11 mouse cellular contexts compared by ENCODE assay signal in genomic region chr5:30589546-30589945, GRCm38 (mm10). TPM values are rescaled to one million over a fixed set of nuclear protein-coding genes. Genes with fewer than 3 reads are reported as not detected.
DNase-seq lines count a peak whose midpoint lies in the region; ATAC-seq and TF ChIP-seq lines count a peak whose summit lies in the region.
"Had no signal": no experiment of that assay in that cellular context is flagged by ENCODE, and none has a peak within 500 bp of the region (broad histone marks: within the 10 kb centered on the region; RNA-seq: fewer than 3 reads in every experiment).

No protein-coding gene starts in this region.

- 79% methylated on average over 3 of the region's 3 CpGs for WGBS in hindbrain, embryonic 13.5 days
- 84% methylated on average over 3 of the region's 3 CpGs for WGBS in hindbrain, embryonic 11.5 days
- 75% methylated on average over 3 of the region's 3 CpGs for WGBS in intestine, postnatal 0 days

- H3K9me3 ChIP-seq in hindbrain, embryonic 13.5 days, result no peaks in the 10 kb centered on the region
- no peaks in the 10 kb centered on the region for H3K9me3 ChIP-seq in hindbrain, embryonic 11.5 days (ENCODE audit: control insufficient read depth, low read length)
- H3K9me3 ChIP-seq in intestine, postnatal 0 days (ENCODE audit: control insufficient read depth), result no peaks in the 10 kb centered on the region

- ATAC-seq in hindbrain, embryonic 13.5 days (ENCODE audit: low FRiP score), result no peak
- ATAC-seq in hindbrain, embryonic 11.5 days (ENCODE audit: low FRiP score), result no peak
- no peak for ATAC-seq in intestine, postnatal 0 days

- peak overlapping the region; percentile 65 for H3K4me3 ChIP-seq in hindbrain, embryonic 13.5 days
- H3K4me3 ChIP-seq in hindbrain, embryonic 11.5 days (ENCODE audit: low read depth, low read length), result no peak overlapping the region
- H3K4me3 ChIP-seq in intestine, postnatal 0 days (ENCODE audit: low read depth, low read length), result no peak overlapping the region

- peak overlapping the region; percentile 86 for H3K9ac ChIP-seq in hindbrain, embryonic 13.5 days
- H3K9ac ChIP-seq in hindbrain, embryonic 11.5 days (ENCODE audit: low read depth, low read length), result no peak overlapping the region
- no peak overlapping the region for H3K9ac ChIP-seq in intestine, postnatal 0 days (ENCODE audit: low read depth, low read length)

- no peak for DNase-seq in hindbrain, embryonic 11.5 days (ENCODE audit: low spot score)
- peak; percentile 76 to 78 for DNase-seq in adrenal gland, postnatal 36 days
- peak; percentile 91 for DNase-seq in cerebellum, adult 9-10 months
- no peak for DNase-seq in B cell, adult 2 months
- no peak for DNase-seq in layer of hippocampus, adult 18-20 months (ENCODE audit: low spot score in 2 of 2)
- DNase-seq: kidney, adult 11 months had no signal

- no peak for TF ChIP-seq CTCF in intestine, postnatal 0 days (IDR thresholded peaks at IDR 0.05; ENCODE audit: low read depth)

- peak overlapping the region; percentile 97 for H3K4me2 ChIP-seq in hindbrain, embryonic 13.5 days
- H3K4me2 ChIP-seq in hindbrain, embryonic 11.5 days (replicated peaks; ENCODE audit: low read depth, low read length), result no peak overlapping the region
- peak overlapping the region; percentile 76 for H3K4me2 ChIP-seq in intestine, postnatal 0 days (replicated peaks; ENCODE audit: low read depth)

- peaks cover 49% of the 10 kb centered on the region for H3K4me1 ChIP-seq in hindbrain, embryonic 13.5 days (replicated peaks)
- H3K4me1 ChIP-seq in hindbrain, embryonic 11.5 days (replicated peaks; ENCODE audit: control insufficient read depth, insufficient read depth, low read length), result peaks cover 7% of the 10 kb centered on the region
- 0 out of 2 replicates have a peak, but pooled peaks cover 2% of the 10 kb centered on the region for H3K4me1 ChIP-seq in intestine, postnatal 0 days (replicated peaks; ENCODE audit: control insufficient read depth, insufficient read depth, low read length)

- no peaks in the 10 kb centered on the region for H3K36me3 ChIP-seq in hindbrain, embryonic 13.5 days
- H3K36me3 ChIP-seq in hindbrain, embryonic 11.5 days (ENCODE audit: control insufficient read depth, insufficient read depth, low read length), result no peaks in the 10 kb centered on the region
- no peaks in the 10 kb centered on the region for H3K36me3 ChIP-seq in intestine, postnatal 0 days (ENCODE audit: control insufficient read depth, insufficient read depth)

- no peak overlapping the region for H3K27ac ChIP-seq in hindbrain, embryonic 13.5 days
- H3K27ac ChIP-seq in hindbrain, embryonic 11.5 days (ENCODE audit: low read depth, low read length), result no peak overlapping the region
- H3K27ac ChIP-seq in intestine, postnatal 0 days (ENCODE audit: low read depth, low read length), result no peak overlapping the region

- peaks cover 63% of the 10 kb centered on the region for H3K27me3 ChIP-seq in hindbrain, embryonic 13.5 days
- H3K27me3 ChIP-seq in hindbrain, embryonic 11.5 days (ENCODE audit: control insufficient read depth, insufficient read depth, low read length), result peaks cover 24% of the 10 kb centered on the region
- H3K27me3 ChIP-seq in intestine, postnatal 0 days (replicated peaks; ENCODE audit: control insufficient read depth, insufficient read depth, low read length), result peaks cover 25% of the 10 kb centered on the region

RNA-seq across cellular contexts. Expression of gene Kcnk3, which starts 1.6 kb away (rescaled TPM):
- 4.3 and 4.5 TPM in 2 replicates for polyA plus RNA-seq in hindbrain, embryonic 13.5 days (2015; fragmentation: Nextera tagmentation; extraction: Ambion mirVana)
- polyA plus RNA-seq in hindbrain, embryonic 11.5 days (2014; fragmentation: Nextera tagmentation; extraction: Ambion mirVana), result 0.65 and 0.66 TPM in 2 replicates
- total RNA-seq in adrenal gland, postnatal 36 days (2021), result 1,000 to 10,000 TPM; 1,187 to 1,472 TPM
- 7.3 and 8.1 TPM in 2 replicates for polyA plus RNA-seq in intestine, postnatal 0 days (2015; fragmentation: Nextera tagmentation; extraction: Ambion mirVana)
- total RNA-seq in layer of hippocampus, adult 18-20 months (2021), result 10 to 100 TPM; 11.2 to 12.9 TPM

RNA-seq across cellular contexts. Expression of gene Cib4, which starts 43.9 kb away (rescaled TPM):
- polyA plus RNA-seq in hindbrain, embryonic 13.5 days (2015; fragmentation: Nextera tagmentation; extraction: Ambion mirVana), result not detected in 2 replicates
- polyA plus RNA-seq in hindbrain, embryonic 11.5 days (2014; fragmentation: Nextera tagmentation; extraction: Ambion mirVana), result not detected in 2 replicates
- 1 to 10 TPM; 1.4 to 4.0 TPM for total RNA-seq in adrenal gland, postnatal 36 days (2021)
- polyA plus RNA-seq in intestine, postnatal 0 days (2015; fragmentation: Nextera tagmentation; extraction: Ambion mirVana), result not detected in 2 replicates
- total RNA-seq in layer of hippocampus, adult 18-20 months (2021), result not detected
- total RNA-seq: ES-E14 had no signal
- polyA plus RNA-seq: brain, embryonic 14.5 days; small intestine, adult 2 months had no signal

RNA-seq across cellular contexts. Expression of gene Slc35f6, which starts 58.2 kb away (rescaled TPM):
- 29.9 and 30.7 TPM in 2 replicates for polyA plus RNA-seq in hindbrain, embryonic 13.5 days (2015; fragmentation: Nextera tagmentation; extraction: Ambion mirVana)
- 25.2 and 28.8 TPM in 2 replicates for polyA plus RNA-seq in hindbrain, embryonic 11.5 days (2014; fragmentation: Nextera tagmentation; extraction: Ambion mirVana)
- total RNA-seq in adrenal gland, postnatal 36 days (2021), result 10 to 100 TPM; 40.0 to 47.2 TPM
- 71.6 and 79.4 TPM in 2 replicates for polyA plus RNA-seq in intestine, postnatal 0 days (2015; fragmentation: Nextera tagmentation; extraction: Ambion mirVana)
- total RNA-seq in layer of hippocampus, adult 18-20 months (2021), result 10 to 100 TPM; 36.2 to 40.6 TPM

Comparison
In these comparisons a context has a peak if more than half of its experiments do, and no peak if none do; other contexts are left out.
1. DNase-seq: peak in adrenal gland, postnatal 36 days (2 of 2) and cerebellum, adult 9-10 months (single experiment); none in hindbrain, embryonic 11.5 days (single experiment), B cell, adult 2 months (0 of 2) and layer of hippocampus, adult 18-20 months (0 of 2).